Mouse (Mus musculus): Measurements from ENCODE around the gene Bnc2.

Bnc2 gene

DNA sequence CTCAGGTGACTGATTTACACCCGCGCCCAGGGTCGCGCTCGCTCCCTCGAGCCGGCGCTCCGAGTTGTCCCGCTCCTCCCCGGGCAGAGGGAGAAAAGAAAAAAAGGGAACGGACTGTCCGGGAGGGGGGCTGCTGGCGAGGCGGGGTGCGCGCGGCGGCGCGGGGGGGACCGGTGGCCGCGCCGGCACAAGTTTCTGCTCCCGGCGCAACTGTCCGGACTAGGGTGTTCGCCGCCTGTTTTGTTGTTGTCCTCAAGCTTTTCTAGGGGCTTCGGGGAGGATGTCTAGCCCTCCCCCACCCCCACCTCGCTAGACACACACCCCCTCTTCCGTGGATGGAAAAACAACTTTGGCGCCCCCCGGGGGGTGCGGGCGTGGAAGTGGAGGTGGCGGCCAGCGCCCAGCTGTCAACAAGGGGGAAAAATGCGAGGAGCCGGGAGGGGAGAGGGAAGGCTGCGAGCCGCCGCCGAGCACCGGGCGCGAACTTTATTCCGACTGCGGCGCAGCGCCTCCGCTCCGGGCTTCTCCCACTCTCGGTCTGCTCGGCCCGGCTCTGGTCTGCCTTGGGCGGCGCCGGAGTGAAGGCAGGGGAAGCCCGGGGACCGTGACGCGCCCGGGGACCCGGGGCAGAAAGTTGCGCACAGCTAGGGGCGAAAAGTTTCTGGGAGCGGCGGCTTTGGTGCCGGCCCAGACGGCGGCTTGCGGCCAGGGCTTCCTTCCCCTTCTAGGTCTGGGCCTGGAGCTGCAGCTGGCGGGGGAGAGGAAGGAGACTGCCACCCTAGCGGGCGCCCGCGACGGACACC is at the start of gene Bnc2:
Bnc2 (minus strand) TSS at position 105 of the 803 bp plus-strand sequence.
- DNase-seq (ENCODE audit: low spot score in 2 of 2), result peak; percentile 66 to 70

GRCm38 (mm10) chr4:84707961-84708360 is 32.9 kb upstream of the Bnc2 start:
- no peak for DNase-seq (ENCODE audit: low spot score in 2 of 2)

DNA sequence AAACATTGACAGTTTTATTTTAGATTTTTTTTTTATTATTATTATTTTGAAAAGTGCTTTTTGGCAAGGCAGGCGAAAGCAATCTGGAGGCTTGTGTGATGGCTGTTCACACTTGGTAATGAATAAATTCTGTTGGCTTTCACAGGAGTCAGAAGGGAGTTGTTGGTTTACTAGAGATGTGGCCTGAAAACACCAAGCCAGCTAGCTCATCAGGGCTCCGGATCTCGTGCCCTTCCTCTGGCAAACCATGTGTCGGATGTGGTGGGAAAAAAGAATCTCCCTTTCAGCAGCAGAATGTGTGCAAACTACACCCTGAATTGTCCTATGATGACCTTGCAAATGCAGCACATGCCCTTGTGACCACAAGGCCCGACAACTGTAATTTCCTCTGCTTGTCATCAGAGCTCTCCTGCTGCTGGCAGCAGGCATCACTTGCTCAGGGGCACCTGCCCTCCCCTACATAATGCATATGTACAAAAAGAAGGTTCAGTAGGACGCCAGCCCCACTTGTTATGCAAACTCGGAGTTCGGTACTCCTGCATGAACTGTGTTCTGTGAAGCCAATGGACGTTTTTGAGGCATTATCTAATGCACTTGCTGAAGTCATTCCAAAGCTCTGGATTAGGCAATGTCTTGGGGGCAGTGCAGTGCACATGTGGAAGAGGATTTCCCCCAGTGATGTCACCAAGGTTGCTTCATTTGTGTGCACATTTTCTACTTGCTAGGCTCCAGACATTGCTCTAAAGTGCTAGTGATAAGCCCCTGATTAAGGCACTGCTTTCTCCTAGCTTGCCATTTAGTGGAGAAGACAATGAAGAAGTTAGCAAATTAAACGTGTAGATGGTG is 10.7 kb upstream of the Bnc2 start:
- no peak for DNase-seq (ENCODE audit: low spot score in 2 of 2)

- DNase-seq (ENCODE audit: low spot score in 2 of 2), result no peak
Measured at GRCm38 (mm10) chr4:84685009-84685408, 9.9 kb upstream of the Bnc2 start.

- DNase-seq (ENCODE audit: low spot score in 2 of 2), result no peak
Measured at GRCm38 (mm10) chr4:84675974-84676315, 870 bp upstream of the Bnc2 start.

- peak in 1 of 2 experiments; percentile 67 for DNase-seq (ENCODE audit: low spot score in 2 of 2)
Measured at GRCm38 (mm10) chr4:84674318-84675170, 531 bp downstream of the Bnc2 start.

GRCm38 (mm10) chr4:84673681-84674307 is 1.3 kb downstream of the Bnc2 start:
- no peak for DNase-seq (ENCODE audit: low spot score in 2 of 2)

DNA sequence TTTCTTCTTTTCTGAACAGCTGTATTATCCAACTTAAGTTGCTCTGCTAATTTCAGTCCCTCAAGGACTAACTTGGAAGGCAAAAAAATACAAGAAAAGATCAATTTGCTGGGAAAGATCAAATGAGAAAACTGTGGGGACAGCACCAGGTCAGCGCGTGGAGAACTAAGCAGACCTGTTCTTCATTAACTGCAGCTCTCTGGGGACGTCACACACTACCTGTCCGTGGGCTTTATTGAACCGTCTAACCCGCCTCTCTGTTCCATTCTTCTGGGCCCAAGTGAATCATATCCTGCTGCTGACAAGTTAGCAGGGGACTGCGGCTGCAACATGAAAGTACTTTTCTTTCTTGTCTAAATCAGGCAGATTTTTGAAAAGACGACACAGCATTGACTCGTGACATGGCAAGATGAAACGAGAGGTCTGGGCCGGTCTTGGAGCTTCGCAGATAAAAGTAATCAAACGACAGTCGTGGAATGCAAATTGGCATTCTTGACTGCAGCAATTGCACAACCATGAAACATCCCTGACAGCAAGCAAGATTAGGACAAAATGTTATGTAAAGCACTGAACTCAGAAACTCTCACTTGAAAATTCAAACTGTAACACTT is 2.8 kb downstream of the Bnc2 start:
- no peak for DNase-seq (ENCODE audit: low spot score in 2 of 2)

GRCm38 (mm10) chr4:84670996-84671395 is 4.1 kb downstream of the Bnc2 start:
- no peak for DNase-seq (ENCODE audit: low spot score in 2 of 2)

- DNase-seq (ENCODE audit: low spot score in 2 of 2), result no peak
Measured at GRCm38 (mm10) chr4:84669650-84670049, 5.4 kb downstream of the Bnc2 start.

DNA sequence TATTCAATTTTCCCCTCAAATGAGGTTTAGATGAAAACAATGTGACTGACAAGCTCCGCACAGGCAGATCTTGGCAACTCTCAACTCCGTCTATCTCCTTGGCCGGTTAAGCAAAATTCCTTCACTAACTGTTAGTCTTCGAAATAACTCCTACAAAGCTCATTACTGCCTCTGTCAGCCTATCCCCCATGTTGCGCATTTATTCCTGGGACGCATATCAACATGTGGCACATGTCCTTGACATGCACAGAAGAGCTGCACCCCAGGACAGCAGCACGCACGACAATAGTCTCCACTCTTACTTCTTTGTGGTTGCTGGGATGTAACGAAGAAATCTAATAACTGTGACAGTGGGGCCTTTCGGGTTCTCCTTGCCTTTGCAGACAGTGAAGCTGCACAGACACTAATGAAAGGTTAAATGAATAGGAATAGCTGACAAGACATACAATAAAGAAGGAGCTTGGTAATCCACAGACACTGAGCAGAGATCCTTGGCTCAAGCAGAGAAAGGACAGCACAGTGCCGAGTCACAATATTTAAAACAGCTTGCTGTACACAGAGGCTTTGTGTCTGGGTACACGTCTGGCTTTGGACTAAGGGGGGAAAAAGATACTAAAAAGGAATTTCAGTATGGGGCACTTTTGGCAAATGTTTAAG is 6.0 kb downstream of the Bnc2 start:
- DNase-seq (ENCODE audit: low spot score in 2 of 2), result no peak

DNA sequence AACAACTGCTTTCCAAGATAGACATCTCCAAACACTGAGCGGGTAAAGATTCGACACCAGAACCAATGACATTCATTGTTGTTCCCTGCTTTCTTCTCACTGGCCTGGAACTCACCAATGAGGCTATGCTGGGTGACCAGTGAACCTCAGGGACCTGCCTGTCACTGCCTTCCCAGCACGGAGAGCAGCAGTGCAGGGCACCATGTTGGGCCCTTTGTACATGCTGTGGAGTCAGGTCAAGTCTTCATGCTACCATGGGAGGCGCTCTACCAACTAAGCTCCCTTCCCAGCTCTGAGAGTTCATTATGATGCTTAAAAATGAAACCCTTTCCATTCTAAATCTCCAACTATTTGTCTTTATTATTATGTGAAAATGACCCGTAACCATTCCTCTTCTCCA is 6.8 kb downstream of the Bnc2 start:
- DNase-seq (ENCODE audit: low spot score in 2 of 2), result no peak

- no peak for DNase-seq (ENCODE audit: low spot score in 2 of 2)
Measured at GRCm38 (mm10) chr4:84662228-84663065, 12.6 kb downstream of the Bnc2 start.

DNA sequence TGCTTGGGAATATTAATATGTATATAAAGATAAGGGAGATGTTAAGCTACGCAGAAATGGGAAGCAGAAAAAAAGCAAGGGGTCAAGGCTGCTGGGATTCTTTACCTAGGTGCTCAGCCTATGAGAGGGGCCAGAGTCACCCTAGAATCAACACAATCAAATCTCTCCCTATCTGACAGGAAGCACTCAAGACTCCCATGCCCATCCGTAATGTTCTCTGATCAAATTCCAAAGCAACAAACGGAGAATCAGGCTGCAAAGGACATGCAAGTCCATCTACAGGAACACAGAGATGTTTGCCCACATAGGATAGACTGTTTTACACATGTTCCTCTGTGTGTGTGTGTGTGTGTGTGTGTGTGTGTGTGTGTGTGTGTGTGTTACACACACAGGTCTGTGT is 13.7 kb downstream of the Bnc2 start:
- DNase-seq (ENCODE audit: low spot score in 2 of 2), result no peak

DNA sequence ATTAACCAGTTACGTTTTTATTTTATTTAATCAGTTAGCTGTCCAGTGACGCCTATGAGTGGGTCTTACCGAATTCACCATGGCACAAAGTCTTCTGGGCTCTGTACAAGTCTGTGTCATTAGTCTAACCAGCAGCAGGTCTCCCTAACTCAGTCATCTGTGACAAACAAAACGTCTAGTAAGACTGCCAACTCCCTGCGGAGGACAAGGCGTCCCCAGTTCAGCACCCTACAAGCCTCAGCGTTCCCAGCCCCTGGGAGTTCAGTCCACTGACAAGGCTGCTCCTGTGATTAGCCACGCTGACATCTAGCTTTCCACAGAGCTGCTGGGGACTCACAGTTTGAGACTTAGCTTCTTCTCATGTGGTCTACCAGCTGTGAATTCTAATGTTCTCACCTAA is 23.3 kb downstream of the Bnc2 start:
- DNase-seq (ENCODE audit: low spot score in 2 of 2), result no peak

GRCm38 (mm10) chr4:84646576-84646975 is 28.5 kb downstream of the Bnc2 start:
- no peak for DNase-seq (ENCODE audit: low spot score in 2 of 2)

GRCm38 (mm10) chr4:84639166-84639565 is 35.9 kb downstream of the Bnc2 start:
- DNase-seq (ENCODE audit: low spot score in 2 of 2), result no peak

- DNase-seq (ENCODE audit: low spot score in 2 of 2), result no peak
Measured at GRCm38 (mm10) chr4:84637641-84638040, 37.4 kb downstream of the Bnc2 start.

DNA sequence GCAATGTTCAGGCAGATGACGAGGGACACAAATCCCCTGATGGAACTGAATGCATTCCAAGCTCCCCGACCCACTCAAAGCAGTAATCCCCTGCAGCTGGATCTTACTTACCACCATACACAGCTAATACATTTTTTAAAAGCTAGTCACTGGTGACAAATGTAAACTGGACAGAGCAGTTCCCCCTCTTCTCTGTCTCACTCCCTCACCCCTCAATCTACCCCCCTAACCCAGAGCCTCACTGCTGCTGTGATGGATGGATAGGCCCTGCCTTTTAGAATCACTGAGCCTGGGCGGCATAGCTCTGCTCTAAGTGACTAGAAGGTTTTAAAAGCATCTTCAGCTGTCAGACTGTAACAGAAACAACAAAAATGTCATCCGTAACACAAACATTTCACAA is 40.3 kb downstream of the Bnc2 start:
- DNase-seq (ENCODE audit: low spot score in 2 of 2), result no peak

- DNase-seq (ENCODE audit: low spot score in 2 of 2), result no peak
Measured at GRCm38 (mm10) chr4:84633991-84634390, 41.1 kb downstream of the Bnc2 start.

Measured in urinary bladder, postnatal 4 days (tissue).